8 mouse cellular contexts compared by ENCODE assay signal in genomic region chr19:56723331-56724125, GRCm38 (mm10). TPM values are rescaled to one million over a fixed set of nuclear protein-coding genes. Genes with fewer than 3 reads are reported as not detected.
DNase-seq lines count a peak whose midpoint lies in the region; ATAC-seq and TF ChIP-seq lines count a peak whose summit lies in the region.

No protein-coding gene starts in this region.

- H3K36me3 ChIP-seq in spleen, adult 2 months (ENCODE audit: control insufficient read depth, insufficient read depth, low read length) = no peaks in the 10 kb centered on the region
- H3K36me3 ChIP-seq in embryonic facial prominence, embryonic 11.5 days (replicated peaks; ENCODE audit: control insufficient read depth, insufficient read depth, low read depth, low read length) = no peaks in the 10 kb centered on the region
- no peaks in the 10 kb centered on the region for H3K36me3 ChIP-seq in heart, embryonic 16.5 days (ENCODE audit: control insufficient read depth, insufficient read depth)
- H3K36me3 ChIP-seq in stomach, embryonic 14.5 days (ENCODE audit: control insufficient read depth, insufficient read depth, low read length) = no peaks in the 10 kb centered on the region

- no peak for ATAC-seq in embryonic facial prominence, embryonic 11.5 days (replicated peaks; ENCODE audit: insufficient number of reproducible peaks, low FRiP score, low TSS enrichment, low read depth)
- peak; percentile 8; the same call in 1 of the 2 replicates for ATAC-seq in heart, embryonic 16.5 days (replicated peaks; ENCODE audit: extremely low read depth, insufficient read depth, low FRiP score)
- ATAC-seq in megakaryocyte, adult 5-6 weeks (ENCODE audit: poor library complexity, severe bottlenecking) = peak; percentile 47; the same call in 1 of the 2 replicates
- peak; percentile 38; the same call in 1 of the 2 replicates for ATAC-seq in stomach, embryonic 14.5 days (ENCODE audit: insufficient number of reproducible peaks, insufficient read depth, low FRiP score, low read depth)

- peaks cover 34% of the 10 kb centered on the region for H3K27me3 ChIP-seq in spleen, adult 2 months (ENCODE audit: control insufficient read depth, insufficient read depth, low read length)
- peaks cover 66% of the 10 kb centered on the region for H3K27me3 ChIP-seq in embryonic facial prominence, embryonic 11.5 days (ENCODE audit: control insufficient read depth, insufficient read depth, low read length)
- peaks cover 5% of the 10 kb centered on the region; the same call in 1 of the 2 replicates for H3K27me3 ChIP-seq in heart, embryonic 16.5 days (ENCODE audit: control insufficient read depth, insufficient read depth, low read length)
- peaks cover 32% of the 10 kb centered on the region for H3K27me3 ChIP-seq in stomach, embryonic 14.5 days (ENCODE audit: control insufficient read depth, insufficient read depth, low read length)

- WGBS in spleen, adult 2 months = 2% methylated on average over 64 of the region's 71 CpGs
- under 1% methylated on average over 71 of the region's 71 CpGs for WGBS in embryonic facial prominence, embryonic 11.5 days
- WGBS in heart, embryonic 16.5 days = under 1% methylated on average over 71 of the region's 71 CpGs
- under 1% methylated on average over 71 of the region's 71 CpGs for WGBS in stomach, embryonic 14.5 days

- H3K4me2 ChIP-seq in embryonic facial prominence, embryonic 11.5 days (ENCODE audit: low read depth, low read length) = peak overlapping the region; percentile 95
- peak overlapping the region; percentile 88 for H3K4me2 ChIP-seq in heart, embryonic 16.5 days (ENCODE audit: low read depth, low read length)
- H3K4me2 ChIP-seq in stomach, embryonic 14.5 days (replicated peaks; ENCODE audit: low read depth, low read length) = peak overlapping the region; percentile 70

- H3K9me3 ChIP-seq in embryonic facial prominence, embryonic 11.5 days (replicated peaks; ENCODE audit: control insufficient read depth, low read length) = no peaks in the 10 kb centered on the region
- H3K9me3 ChIP-seq in heart, embryonic 16.5 days (replicated peaks; ENCODE audit: control insufficient read depth, low read length) = no peaks in the 10 kb centered on the region
- no peaks in the 10 kb centered on the region for H3K9me3 ChIP-seq in stomach, embryonic 14.5 days (ENCODE audit: control insufficient read depth, low read depth, low read length)

- peaks cover 12% of the 10 kb centered on the region for H3K4me1 ChIP-seq in spleen, adult 2 months (ENCODE audit: control insufficient read depth, insufficient read depth, insufficient read length)
- H3K4me1 ChIP-seq in embryonic facial prominence, embryonic 11.5 days (ENCODE audit: control insufficient read depth, insufficient read depth, low read length) = peaks cover 13% of the 10 kb centered on the region
- peaks cover 26% of the 10 kb centered on the region for H3K4me1 ChIP-seq in heart, embryonic 16.5 days (ENCODE audit: control insufficient read depth, insufficient read depth, low read length)
- H3K4me1 ChIP-seq in stomach, embryonic 14.5 days (ENCODE audit: control insufficient read depth, insufficient read depth, low read length) = peaks cover 11% of the 10 kb centered on the region

- no peak for TF ChIP-seq POLR2A in spleen, adult 2 months (IDR thresholded peaks at IDR 0.05; ENCODE audit: low read depth, low read length)

- DNase-seq in spleen, adult 2 months (ENCODE audit: low read depth in 1 of 2, low spot score in 2 of 2) = no peak
- no peak for DNase-seq in spleen, postnatal 14 days (ENCODE audit: low spot score in 2 of 2)
- DNase-seq in embryonic facial prominence, embryonic 11.5 days (ENCODE audit: low spot score) = peak; percentile 62
- DNase-seq in kidney, postnatal 4 days = peak; percentile 76 to 84
- no peak for DNase-seq in left cerebral cortex, adult 18-20 months (ENCODE audit: low spot score in 2 of 2)

- TF ChIP-seq CTCF in spleen, adult 2 months (IDR thresholded peaks at IDR 0.05; ENCODE audit: extremely low read depth, insufficient read depth, insufficient read length, insufficient replicate concordance) = no peak

- H3K27ac ChIP-seq in spleen, adult 2 months (ENCODE audit: insufficient read depth, low read length) = peak overlapping the region; percentile 14; the same call in 1 of the 2 replicates
- no peak overlapping the region for H3K27ac ChIP-seq in embryonic facial prominence, embryonic 11.5 days (replicated peaks; ENCODE audit: low read depth, low read length)
- H3K27ac ChIP-seq in heart, embryonic 16.5 days (ENCODE audit: low read length) = peak overlapping the region; percentile 89
- no peak overlapping the region for H3K27ac ChIP-seq in stomach, embryonic 14.5 days (ENCODE audit: low read length)

- peak overlapping the region; percentile 53; the same call in 1 of the 2 replicates for H3K4me3 ChIP-seq in spleen, adult 2 months (ENCODE audit: extremely low read depth, insufficient read depth, insufficient read length)
- peak overlapping the region; percentile 50 for H3K4me3 ChIP-seq in embryonic facial prominence, embryonic 11.5 days (ENCODE audit: low read depth, low read length)
- H3K4me3 ChIP-seq in heart, embryonic 16.5 days (ENCODE audit: low read length) = peak overlapping the region; percentile 77
- peak overlapping the region; percentile 44 for H3K4me3 ChIP-seq in stomach, embryonic 14.5 days (ENCODE audit: low read depth, low read length)

- peak overlapping the region; percentile 25 for H3K9ac ChIP-seq in embryonic facial prominence, embryonic 11.5 days (replicated peaks; ENCODE audit: low read length)
- H3K9ac ChIP-seq in heart, embryonic 16.5 days (ENCODE audit: low read length) = peak overlapping the region; percentile 90
- H3K9ac ChIP-seq in stomach, embryonic 14.5 days (replicated peaks; ENCODE audit: low read depth, low read length) = peak overlapping the region; percentile 21; the same call in 1 of the 2 replicates

RNA-seq across cellular contexts. Expression of gene Adrb1, which starts 1.5 kb away (rescaled TPM):
- polyA plus RNA-seq in spleen, adult 2 months (2012; rRNA removed) = 7.7 and 12.6 TPM in 2 replicates
- 0.40 and 0.42 TPM in 2 replicates for polyA plus RNA-seq in embryonic facial prominence, embryonic 11.5 days (2014; fragmentation: Nextera tagmentation; extraction: Ambion mirVana)
- 2.7 and 4.2 TPM in 2 replicates for polyA plus RNA-seq in heart, embryonic 16.5 days (2015; fragmentation: Nextera tagmentation; extraction: Ambion mirVana)
- total RNA-seq in megakaryocyte, adult 5-6 weeks (2015) = 0.09 and 0.11 TPM in 2 replicates
- total RNA-seq in megakaryocyte, adult 5-6 weeks (2017) = 0.07 and 0.16 TPM in 2 replicates
- 1.2 and 1.3 TPM in 2 replicates for polyA plus RNA-seq in stomach, embryonic 14.5 days (2014; fragmentation: Nextera tagmentation; extraction: Ambion mirVana)
- total RNA-seq in left cerebral cortex, adult 18-20 months (2021) = 10 to 100 TPM; 50.2 to 50.7 TPM

Comparison
In these comparisons a context has a peak if more than half of its experiments do, and no peak if none do; other contexts are left out.
1. DNase-seq: peak in embryonic facial prominence, embryonic 11.5 days (single experiment) and kidney, postnatal 4 days (2 of 2); none in spleen, adult 2 months (0 of 2), spleen, postnatal 14 days (0 of 2) and left cerebral cortex, adult 18-20 months (0 of 2).
2. H3K27ac ChIP-seq: peak in spleen, adult 2 months (single experiment) and heart, embryonic 16.5 days (single experiment); none in embryonic facial prominence, embryonic 11.5 days (single experiment) and stomach, embryonic 14.5 days (single experiment).
3. H3K9ac ChIP-seq: peak in every context shown above with its lines; median percentile 90 in heart, embryonic 16.5 days; 25 in embryonic facial prominence, embryonic 11.5 days; 21 in stomach, embryonic 14.5 days.
4. Peak in every context shown above with its lines, with median percentiles within 50 percentile points of each other: H3K4me3 ChIP-seq and H3K4me2 ChIP-seq.